Mouse (Mus musculus) neural tube, embryonic 12.5 days (tissue): ENCODE data around the gene Cdhr5. TPM values are rescaled to one million over a fixed set of nuclear protein-coding genes. Genes with fewer than 3 reads are reported as not detected.

Experiments used
- ATAC-seq: fragments of 200-750 bp; cut with Nextera tagmentation; 2 replicates; pipeline ENCODE4 v1.8.0; 2017; ENCODE audit warnings: low read depth, mild to moderate bottlenecking, moderate TSS enrichment, moderate library complexity; ENCODE audit not compliant: low FRiP score
- H3K27ac ChIP-seq: fragments of 300-500 bp; sonication (generic); 2 replicates; pipeline ENCODE4 v1.5.1; 2016
- H3K27me3 ChIP-seq: fragments of 300-500 bp; sonication (generic); replicated peaks from 2 replicates; pipeline ENCODE4 v1.6.1; 2016; ENCODE audit warnings: mild to moderate bottlenecking
- H3K36me3 ChIP-seq: fragments of 300-500 bp; sonication (generic); 2 replicates; pipeline ENCODE4 v1.6.1; 2016; ENCODE audit warnings: mild to moderate bottlenecking
- H3K4me1 ChIP-seq: fragments of 300-500 bp; sonication (generic); 2 replicates; pipeline ENCODE4 v1.6.1; 2016
- H3K4me2 ChIP-seq: fragments of 300-500 bp; sonication (generic); replicated peaks from 2 replicates; pipeline ENCODE4 v1.6.1; 2016; ENCODE audit warnings: mild to moderate bottlenecking
- H3K4me3 ChIP-seq: fragments of 300-500 bp; sonication (generic); 2 replicates; pipeline ENCODE4 v1.5.1; 2016
- H3K9ac ChIP-seq: fragments of 300-500 bp; sonication (generic); 2 replicates; pipeline ENCODE4 v1.6.1; 2016; ENCODE audit warnings: mild to moderate bottlenecking
- H3K9me3 ChIP-seq: fragments of 300-500 bp; sonication (generic); 2 replicates; pipeline ENCODE4 v1.6.1; 2016; ENCODE audit warnings: mild to moderate bottlenecking
- WGBS: fragments of 180-500 bp; shearing (Covaris S2); methylation state at CpG from one replicate; pipeline ENCODE4 v1.1.7; 2016; 5-methylcytosine and 5-hydroxymethylcytosine counted together
- polyA plus RNA-seq: library from polyadenylated mRNA; unstranded; fragments of >200 nt; fragmentation: Nextera tagmentation; extraction: Ambion mirVana; gene quantifications from 2 replicates; pipeline ENCODE4 v1.2.1, GENCODE M21; 2016

The Cdhr5 gene
- polyA plus RNA-seq, 1 experiment from 2014 or later = not detected

GRCm38 (mm10) chr7:141294479-141294878 lies 17.9 kb upstream of the Cdhr5 start:
- H3K9ac ChIP-seq = peak overlapping the region; percentile 38; the same call in 1 of the 2 replicates
- 6% methylated on average over 22 of the region's 22 CpGs for WGBS

DNA sequence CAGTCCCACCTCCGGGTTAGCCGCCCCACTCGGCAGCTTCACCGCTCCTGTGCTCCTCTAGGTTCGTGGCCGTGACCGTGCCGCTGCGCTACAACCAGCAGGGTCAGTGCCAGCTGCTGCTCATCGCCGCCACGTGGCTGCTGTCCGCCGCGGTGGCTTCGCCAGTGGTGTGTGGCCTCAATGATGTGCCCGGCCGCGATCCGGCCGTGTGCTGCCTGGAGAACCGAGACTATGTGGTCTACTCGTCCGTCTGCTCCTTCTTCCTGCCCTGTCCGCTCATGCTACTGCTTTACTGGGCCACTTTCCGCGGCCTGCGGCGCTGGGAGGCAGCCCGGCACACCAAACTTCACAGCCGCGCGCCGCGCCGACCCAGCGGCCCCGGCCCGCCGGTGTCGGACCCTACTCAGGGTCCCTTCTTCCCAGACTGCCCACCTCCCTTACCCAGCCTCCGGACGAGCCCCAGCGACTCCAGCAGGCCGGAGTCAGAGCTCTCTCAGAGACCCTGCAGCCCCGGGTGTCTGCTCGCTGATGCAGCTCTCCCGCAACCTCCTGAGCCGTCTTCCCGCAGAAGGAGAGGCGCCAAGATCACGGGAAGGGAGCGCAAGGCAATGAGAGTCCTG lies 17.4 kb upstream of the Cdhr5 start:
- H3K4me3 ChIP-seq = peak overlapping the region; percentile 29
- H3K36me3 ChIP-seq = peaks cover 14% of the 10 kb centered on the region
- ATAC-seq = peak; percentile 42; the same call in 1 of the 2 replicates
- no peak overlapping the region for H3K27ac ChIP-seq
- peaks cover 31% of the 10 kb centered on the region for H3K4me1 ChIP-seq
- peak overlapping the region; percentile 68 for H3K4me2 ChIP-seq
- H3K27me3 ChIP-seq = peaks cover 59% of the 10 kb centered on the region
- WGBS = under 1% methylated on average over 53 of the region's 53 CpGs
- H3K9ac ChIP-seq = peak overlapping the region; percentile 38; the same call in 1 of the 2 replicates
- H3K9me3 ChIP-seq = no peaks in the 10 kb centered on the region

More at GRCm38 (mm10) chr7:141294479-141294878, 17.9 kb upstream of the Cdhr5 start:
- Histone ChIP-seq H3K27me3 (peaks cover 59% of the 10 kb centered on the region), H3K4me3 (peak overlapping the region; percentile 29), H3K36me3 (peaks cover 18% of the 10 kb centered on the region), H3K4me1 (peaks cover 31% of the 10 kb centered on the region), H3K9me3 (no peaks in the 10 kb centered on the region), H3K27ac (no peak overlapping the region), H3K4me2 (peak overlapping the region; percentile 68)
- no peak; the same call in 1 of the 2 replicates for ATAC-seq

DNA sequence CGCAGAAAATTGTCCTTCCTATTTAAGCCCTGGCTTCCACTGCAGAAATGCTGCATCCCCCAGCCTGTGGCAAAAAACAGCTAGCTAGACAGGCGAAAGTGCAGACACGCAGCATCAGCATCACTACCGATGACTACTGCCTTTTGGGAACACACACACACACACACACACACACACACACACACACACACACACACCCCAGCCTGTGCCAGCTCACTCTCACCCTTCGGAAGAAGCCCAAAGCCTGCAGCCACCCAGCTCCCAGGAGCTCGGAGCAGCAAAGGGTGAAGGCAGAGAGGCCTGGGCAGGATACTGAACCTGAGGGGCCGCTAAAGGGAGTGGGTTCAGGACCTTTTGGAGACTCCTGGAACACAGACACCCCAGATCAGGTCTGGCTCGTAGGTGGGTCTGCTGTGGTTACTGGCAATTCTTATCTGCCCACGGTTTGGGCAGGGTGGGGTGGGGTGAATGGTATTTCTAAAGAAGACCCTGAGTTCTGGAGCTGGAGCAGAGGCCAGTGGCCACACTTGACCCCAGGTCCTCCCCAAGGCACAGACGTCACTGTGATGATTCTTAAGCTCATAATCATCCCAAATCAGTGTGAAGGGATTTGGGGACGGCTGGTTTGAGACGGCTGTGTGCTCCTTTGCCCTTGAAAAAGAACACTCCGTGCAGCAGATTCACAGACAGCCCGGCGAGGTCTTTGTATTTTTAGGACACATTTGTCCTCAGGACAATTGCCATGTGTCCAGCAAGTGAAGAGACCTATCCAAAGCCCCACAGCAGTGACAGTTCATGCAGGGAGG lies 16.2 kb upstream of the Cdhr5 start:
- 34% methylated on average over 15 of the region's 15 CpGs for WGBS
- H3K4me3 ChIP-seq = peak overlapping the region; percentile 2
- ATAC-seq = no peak
- peaks cover 59% of the 10 kb centered on the region for H3K27me3 ChIP-seq
- H3K36me3 ChIP-seq = peaks cover 9% of the 10 kb centered on the region
- no peak overlapping the region for H3K27ac ChIP-seq
- peaks cover 31% of the 10 kb centered on the region for H3K4me1 ChIP-seq
- peak overlapping the region; percentile 54 for H3K9ac ChIP-seq
- peak overlapping the region; percentile 88 for H3K4me2 ChIP-seq
- no peaks in the 10 kb centered on the region for H3K9me3 ChIP-seq

DNA sequence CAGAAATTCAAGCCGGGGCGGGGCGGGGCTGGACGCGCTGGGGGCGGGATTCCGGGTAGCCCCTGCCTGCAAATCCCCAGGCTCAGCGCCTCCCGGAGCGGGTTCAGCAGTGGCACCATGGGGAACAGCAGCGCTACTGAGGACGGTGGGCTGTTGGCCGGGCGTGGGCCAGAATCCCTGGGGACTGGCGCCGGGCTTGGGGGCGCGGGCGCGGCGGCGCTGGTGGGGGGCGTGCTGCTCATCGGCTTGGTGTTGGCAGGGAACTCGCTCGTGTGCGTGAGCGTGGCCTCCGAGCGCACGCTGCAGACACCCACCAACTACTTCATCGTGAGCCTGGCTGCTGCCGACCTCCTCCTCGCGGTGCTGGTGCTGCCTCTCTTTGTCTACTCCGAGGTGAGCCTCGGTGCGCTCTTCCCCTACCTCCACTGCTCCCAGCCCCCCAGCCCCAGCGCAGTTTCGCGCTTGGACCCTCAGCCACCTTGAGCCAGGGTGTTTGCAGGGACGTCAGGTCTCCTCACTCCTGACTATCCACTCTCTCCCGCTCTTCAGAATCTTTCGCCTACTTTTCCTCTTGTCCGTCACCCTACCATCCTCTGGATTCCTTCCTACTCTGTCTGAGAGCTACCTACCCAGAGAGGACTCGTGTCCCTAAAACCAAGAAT lies 15.5 kb upstream of the Cdhr5 start, which contains the start of gene Drd4:
Drd4 (plus strand) TSS at position 86 of the 662 bp plus-strand sequence.
- peaks cover 59% of the 10 kb centered on the region for H3K27me3 ChIP-seq
- ATAC-seq = peak; percentile 51; the same call in 1 of the 2 replicates
- H3K9ac ChIP-seq = peak within 1 kb of the TSS; percentile 54
- peaks cover 31% of the 10 kb centered on the region for H3K4me1 ChIP-seq
- peak within 1 kb of the TSS; percentile 88 for H3K4me2 ChIP-seq
- H3K27ac ChIP-seq = no peak within 1 kb of the TSS
- H3K4me3 ChIP-seq = peak within 1 kb of the TSS; percentile 45
- H3K9me3 ChIP-seq = no peaks in the 10 kb centered on the region
- H3K36me3 ChIP-seq = peaks cover 3% of the 10 kb centered on the region
- 2% methylated on average over 46 of the region's 46 CpGs for WGBS

GRCm38 (mm10) chr7:141288042-141288441 lies 11.5 kb upstream of the Cdhr5 start:
- Histone ChIP-seq H3K9me3 (no peaks in the 10 kb centered on the region), H3K4me1 (peaks cover 14% of the 10 kb centered on the region), H3K27me3 (peaks cover 27% of the 10 kb centered on the region), H3K4me2 (no peak overlapping the region), H3K36me3 (no peaks in the 10 kb centered on the region), H3K9ac (no peak overlapping the region), H3K4me3 (no peak overlapping the region), H3K27ac (no peak overlapping the region)
- ATAC-seq = no peak
- WGBS = 79% methylated on average over 3 of the region's 3 CpGs

GRCm38 (mm10) chr7:141282756-141283155 lies 6.2 kb upstream of the Cdhr5 start:
- no peak for ATAC-seq
- Histone ChIP-seq H3K36me3 (no peaks in the 10 kb centered on the region), H3K4me1 (peaks cover 9% of the 10 kb centered on the region), H3K27ac (no peak overlapping the region), H3K4me3 (no peak overlapping the region), H3K27me3 (0 out of 2 replicates have a peak, but pooled peaks cover 3% of the 10 kb centered on the region), H3K4me2 (no peak overlapping the region), H3K9me3 (no peaks in the 10 kb centered on the region), H3K9ac (no peak overlapping the region)
- 86% methylated on average over 4 of the region's 4 CpGs for WGBS

DNA sequence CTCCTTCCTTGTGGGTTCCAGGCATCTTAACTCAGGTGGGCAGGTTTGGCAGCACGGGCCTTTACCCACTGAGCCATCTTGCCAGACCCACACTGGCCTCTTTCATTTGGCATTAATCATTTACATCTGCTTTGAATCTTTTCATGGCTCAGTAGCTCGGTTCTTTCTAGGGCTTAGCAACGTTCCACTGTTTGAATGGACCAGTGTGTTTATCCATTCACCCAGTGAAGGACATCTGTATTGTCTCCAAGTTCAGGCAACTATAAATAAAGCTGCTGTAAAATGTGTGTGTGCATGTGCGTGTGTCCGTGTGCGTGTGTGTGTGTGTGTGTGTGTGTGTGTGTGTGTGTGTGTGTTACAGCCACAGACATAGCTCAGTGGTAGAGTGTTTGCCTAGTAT lies 4.9 kb upstream of the Cdhr5 start:
- 43% methylated on average over 6 of the region's 6 CpGs for WGBS
- no peak for ATAC-seq

GRCm38 (mm10) chr7:141278766-141279590 lies 2.4 kb upstream of the Cdhr5 start, which contains the start of gene Sct:
TSS of gene Sct (minus strand) at chr7:141279133.
- 1% methylated on average over 46 of the region's 46 CpGs for WGBS
- H3K9ac ChIP-seq = peak within 1 kb of the TSS; percentile 53
- 0 out of 2 replicates have a peak, but pooled peaks cover 3% of the 10 kb centered on the region for H3K27me3 ChIP-seq
- peak; percentile 76 for ATAC-seq
- H3K27ac ChIP-seq = no peak within 1 kb of the TSS
- H3K4me2 ChIP-seq = peak within 1 kb of the TSS; percentile 95
- peak within 1 kb of the TSS; percentile 41 for H3K4me3 ChIP-seq
- peaks cover 9% of the 10 kb centered on the region for H3K4me1 ChIP-seq
- H3K9me3 ChIP-seq = no peaks in the 10 kb centered on the region
- H3K36me3 ChIP-seq = no peaks in the 10 kb centered on the region

More for the DNA sequence above, 4.9 kb upstream of the Cdhr5 start:
- H3K27ac ChIP-seq = no peak overlapping the region
- peaks cover 9% of the 10 kb centered on the region for H3K4me1 ChIP-seq
- H3K36me3 ChIP-seq = no peaks in the 10 kb centered on the region
- no peak overlapping the region for H3K4me3 ChIP-seq
- no peak overlapping the region for H3K4me2 ChIP-seq
- no peak overlapping the region for H3K9ac ChIP-seq
- no peaks in the 10 kb centered on the region for H3K9me3 ChIP-seq
- 0 out of 2 replicates have a peak, but pooled peaks cover 3% of the 10 kb centered on the region for H3K27me3 ChIP-seq

- Histone ChIP-seq H3K4me2 (peak overlapping the region; percentile 95), H3K4me3 (no peak overlapping the region)
- ATAC-seq = 0 out of 2 replicates have a peak, but pooled peaks have one; percentile 15
Observed at GRCm38 (mm10) chr7:141277701-141278678, 1.4 kb upstream of the Cdhr5 start.

DNA sequence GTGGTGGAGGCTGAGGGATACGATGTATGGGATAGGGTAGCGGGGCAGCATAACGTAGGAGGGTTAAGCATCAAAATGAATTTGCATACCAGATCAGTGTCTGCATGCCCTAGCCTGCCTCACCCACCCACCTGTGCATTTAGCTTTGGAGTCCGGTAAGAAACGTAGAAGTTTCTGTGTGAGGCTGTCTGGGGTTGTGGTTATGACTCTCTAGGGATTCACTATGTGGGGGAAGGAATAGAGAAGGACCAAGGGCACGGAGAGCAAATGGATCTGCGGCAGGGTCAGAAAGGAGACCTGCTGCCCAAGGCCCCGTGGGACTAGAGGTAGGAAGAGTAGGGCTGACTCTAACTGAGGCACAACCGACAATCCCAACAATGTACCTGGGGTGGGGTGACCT lies 1.2 kb downstream of the Cdhr5 start:
- no peak overlapping the region for H3K4me3 ChIP-seq
- peaks cover 9% of the 10 kb centered on the region for H3K4me1 ChIP-seq
- H3K9ac ChIP-seq = no peak overlapping the region
- WGBS = 88% methylated on average over 9 of the region's 9 CpGs
- ATAC-seq = no peak
- no peak overlapping the region for H3K27ac ChIP-seq
- no peaks in the 10 kb centered on the region for H3K9me3 ChIP-seq
- H3K27me3 ChIP-seq = 0 out of 2 replicates have a peak, but pooled peaks cover 3% of the 10 kb centered on the region
- no peaks in the 10 kb centered on the region for H3K36me3 ChIP-seq
- no peak overlapping the region for H3K4me2 ChIP-seq

More at GRCm38 (mm10) chr7:141277701-141278678, 1.4 kb upstream of the Cdhr5 start:
- H3K27me3 ChIP-seq = 0 out of 2 replicates have a peak, but pooled peaks cover 3% of the 10 kb centered on the region
- H3K9ac ChIP-seq = no peak overlapping the region
- H3K27ac ChIP-seq = no peak overlapping the region
- no peaks in the 10 kb centered on the region for H3K9me3 ChIP-seq
- WGBS = 78% methylated on average over 11 of the region's 11 CpGs
- H3K36me3 ChIP-seq = no peaks in the 10 kb centered on the region
- H3K4me1 ChIP-seq = peaks cover 9% of the 10 kb centered on the region
